Mouse (Mus musculus) bone marrow macrophage, adult 2 months (primary cell): ENCODE measurements around the gene Tubb5.

Source experiments
- CTCF ChIP-seq: IDR thresholded peaks from 2 replicates; pipeline ENCODE4 v1.5.1; 2012; ENCODE audit warnings: low read depth, mild to moderate bottlenecking, low read length, moderate library complexity
- POLR2A ChIP-seq: IDR thresholded peaks from 2 replicates; pipeline ENCODE4 v1.6.1; 2012; ENCODE audit warnings: mild to moderate bottlenecking, low read depth, low read length, borderline replicate concordance

GRCm38 (mm10) chr17:35870884-35871696 is 33.0 kb upstream of the Tubb5 start:
- TF ChIP-seq CTCF (0 out of 2 replicates have a peak, but pooled peaks have one; percentile 30), POLR2A (no peak)
